Mouse (Mus musculus): ENCODE results near the gene Prdm9.
"Not testable (repeated sequence)": the region's sequence is repeated elsewhere in the genome, so short reads cannot be mapped to it uniquely, and the experiment has no call there.

Prdm9 gene

DNA sequence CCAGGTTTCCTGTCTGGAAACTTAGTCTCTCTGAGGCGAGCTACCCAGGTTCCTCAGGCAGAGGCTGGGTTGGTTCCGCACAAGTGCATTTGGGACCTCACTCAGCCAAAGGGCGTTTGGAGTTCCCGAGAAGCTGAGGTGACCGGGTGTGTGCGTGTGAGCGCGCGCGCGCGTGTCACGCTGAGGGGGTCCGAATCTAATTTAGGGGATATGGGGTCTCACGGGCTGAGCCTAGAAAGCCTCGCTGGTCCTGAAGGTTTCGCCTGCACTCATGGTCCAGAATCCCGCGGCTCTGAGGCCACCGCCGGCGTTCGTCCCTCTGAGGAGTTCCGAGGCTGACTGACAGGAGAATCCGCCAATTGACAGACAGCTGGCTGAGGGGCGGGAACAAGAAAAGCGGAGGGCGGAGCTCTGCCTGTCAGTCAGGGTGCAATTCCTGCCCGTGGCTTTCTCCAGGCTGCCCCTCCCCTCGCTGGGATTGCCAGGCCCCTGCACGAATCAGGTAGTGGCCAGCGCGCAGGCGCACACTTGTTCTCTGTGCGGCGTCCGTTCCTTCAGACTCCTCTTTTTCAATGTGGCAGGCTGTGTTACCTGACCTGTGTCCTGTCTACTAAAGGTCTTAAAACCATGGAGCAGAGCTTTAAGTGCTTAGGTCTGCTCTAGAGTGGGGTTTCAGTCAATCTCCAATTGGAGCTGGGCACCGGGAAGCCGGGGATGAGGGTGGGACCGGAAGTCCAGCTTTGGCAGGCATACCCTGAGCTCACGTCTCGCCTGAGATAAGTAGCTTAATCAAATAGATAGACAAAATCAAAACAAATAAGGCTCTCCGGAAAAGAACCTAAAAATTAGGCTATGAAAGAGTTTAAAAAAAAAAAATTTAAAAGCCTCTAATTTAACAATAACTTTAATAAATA, at the start of gene Prdm9:
TSS of gene Prdm9 (minus strand) at position 341 of the 914 bp plus-strand sequence.
- DNase-seq (ENCODE audit: low spot score) = peak; percentile 99

DNA sequence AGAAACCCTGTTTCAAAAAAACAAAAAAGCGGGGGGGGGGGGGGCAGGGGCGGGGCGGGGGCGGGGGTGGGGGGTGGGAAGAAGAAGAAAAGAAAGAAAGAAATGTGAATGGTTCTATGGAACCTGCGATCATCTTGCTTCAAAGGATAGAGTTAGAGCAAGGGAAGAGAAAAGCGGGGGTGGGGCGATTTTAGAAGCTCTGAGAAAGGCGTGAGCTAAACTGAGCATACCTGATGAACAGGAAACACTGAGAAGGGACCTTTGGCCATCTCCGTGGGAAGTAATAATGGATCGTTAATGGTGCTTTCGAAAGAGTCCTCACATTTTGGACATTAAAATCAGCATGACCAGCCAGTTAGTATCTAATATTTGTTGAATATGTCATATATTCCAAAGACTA, 35.3 kb upstream of the Prdm9 start:
- no peak for DNase-seq (ENCODE audit: low spot score)

DNA sequence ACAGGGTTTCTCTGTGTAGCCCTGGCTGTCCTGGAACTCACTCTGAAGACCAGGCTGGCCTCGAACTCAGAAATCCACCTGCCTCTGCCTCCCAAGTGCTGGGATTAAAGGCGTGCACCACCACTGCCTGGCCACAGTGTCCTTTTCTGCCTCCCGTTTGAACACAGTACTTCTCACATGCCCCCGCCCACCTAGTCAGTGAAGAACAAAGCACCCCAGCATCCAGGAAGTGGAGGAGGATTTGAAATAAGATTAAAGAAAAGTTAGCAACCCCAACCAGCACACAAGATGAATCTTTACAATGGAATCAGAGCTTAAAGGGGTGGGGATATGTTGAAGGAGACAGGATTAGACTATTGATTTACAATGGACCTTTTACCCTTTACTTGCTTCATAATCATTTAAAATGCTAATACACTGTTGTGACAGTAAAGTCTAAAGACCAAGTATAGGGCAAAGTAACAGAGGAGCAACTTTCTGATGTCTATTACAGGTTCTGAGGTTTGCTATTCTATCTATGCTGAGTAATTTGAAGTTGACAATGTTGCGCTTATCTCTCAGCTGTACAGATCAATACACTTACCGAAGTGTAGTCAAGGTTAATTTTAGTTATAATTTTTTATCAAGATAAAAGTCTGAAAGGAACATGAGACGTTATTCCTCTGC, 27.2 kb upstream of the Prdm9 start:
- DNase-seq (ENCODE audit: low spot score) = no peak

DNA sequence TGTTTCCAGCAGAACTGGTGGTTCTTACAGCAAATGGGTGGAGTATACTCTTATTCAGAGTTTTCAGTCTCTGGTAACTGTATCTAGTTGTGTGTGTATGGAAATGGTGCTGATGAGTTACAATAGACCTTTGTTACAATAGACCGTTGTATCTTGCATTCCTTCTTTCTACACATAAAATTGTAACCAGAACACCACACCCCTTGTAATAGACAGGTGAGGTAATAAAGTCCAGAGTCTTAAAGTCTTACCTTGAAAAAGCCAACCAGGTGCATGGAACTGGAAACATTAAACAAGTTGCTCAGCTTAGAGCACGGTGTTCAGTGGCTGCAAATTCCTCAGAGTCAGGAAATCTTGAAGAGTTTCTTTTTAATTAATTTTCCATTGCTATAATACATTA, 24.0 kb upstream of the Prdm9 start:
- DNase-seq (ENCODE audit: low spot score) = no peak

- DNase-seq (ENCODE audit: low spot score) = peak; percentile 69
Measured at GRCm38 (mm10) chr17:15585691-15586090, 21.5 kb upstream of the Prdm9 start.

DNA sequence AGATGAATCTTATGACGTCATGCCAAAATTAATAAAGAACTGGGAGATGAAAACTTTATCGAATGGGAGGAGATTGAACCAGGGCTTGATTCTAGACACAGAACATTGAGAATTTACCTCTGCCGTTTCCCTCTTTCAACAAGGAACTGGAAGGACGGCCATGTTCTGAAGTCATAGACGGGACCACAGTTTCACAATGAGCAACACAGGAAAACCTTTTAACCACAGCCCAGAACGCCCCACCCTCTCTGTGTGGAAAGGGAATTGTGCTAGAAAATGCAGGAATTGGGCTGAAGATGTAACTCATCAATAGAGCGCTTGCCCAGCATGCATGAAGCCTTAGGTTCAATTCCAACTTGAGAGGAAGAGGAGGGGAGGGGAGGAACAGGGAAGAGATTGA, 18.9 kb upstream of the Prdm9 start:
- no peak for DNase-seq (ENCODE audit: low spot score)

DNA sequence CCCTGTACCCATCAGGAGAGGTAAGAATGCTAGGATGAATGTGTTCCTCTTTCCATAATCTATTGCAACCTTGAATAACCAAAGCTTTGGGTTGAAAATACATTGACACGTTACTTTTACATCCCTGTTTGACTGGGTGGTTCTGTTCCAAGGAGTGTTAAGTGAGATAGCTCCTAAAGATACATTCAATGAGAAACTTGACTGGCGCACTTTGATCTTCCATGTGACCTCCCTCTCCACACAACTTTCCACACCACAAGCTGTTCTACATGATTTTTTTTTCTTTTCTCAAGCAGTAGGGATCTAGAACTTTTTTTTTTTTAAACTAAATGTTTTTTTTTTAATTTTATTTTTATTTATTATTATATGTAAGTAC, 15.9 kb upstream of the Prdm9 start:
- DNase-seq (ENCODE audit: low spot score) = no peak

DNA sequence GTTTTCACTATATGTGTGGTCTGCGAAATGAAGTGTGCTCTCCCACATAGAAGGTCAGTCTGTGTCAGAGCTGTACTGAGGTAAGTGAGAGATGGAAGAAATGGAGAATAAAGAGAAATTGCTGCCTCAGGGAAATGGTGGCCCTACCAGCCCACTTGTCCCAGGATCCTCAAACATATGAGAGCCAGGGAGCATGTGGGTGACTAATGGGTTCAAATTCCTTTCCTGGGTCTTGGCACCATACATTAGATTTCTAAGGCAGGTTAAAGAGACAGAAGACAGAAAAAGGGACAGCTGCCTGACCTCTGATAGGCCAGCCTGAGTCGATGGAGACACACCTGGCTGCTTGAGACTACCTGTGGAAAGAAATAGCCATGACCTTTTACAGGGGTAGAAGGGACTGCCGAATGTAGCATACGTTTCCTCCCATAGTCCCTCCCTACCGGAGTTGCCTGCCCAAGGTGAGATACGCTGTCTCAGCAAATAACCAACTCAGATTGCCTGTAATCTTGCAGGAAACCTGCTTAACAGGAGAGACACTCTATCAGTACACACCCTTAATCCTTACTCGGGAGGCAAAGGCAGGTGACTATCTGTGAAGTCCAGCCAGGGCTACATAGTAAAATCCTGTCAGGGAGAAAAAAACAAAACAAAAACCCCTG, 15.4 kb upstream of the Prdm9 start:
- DNase-seq (ENCODE audit: low spot score) = no peak

DNA sequence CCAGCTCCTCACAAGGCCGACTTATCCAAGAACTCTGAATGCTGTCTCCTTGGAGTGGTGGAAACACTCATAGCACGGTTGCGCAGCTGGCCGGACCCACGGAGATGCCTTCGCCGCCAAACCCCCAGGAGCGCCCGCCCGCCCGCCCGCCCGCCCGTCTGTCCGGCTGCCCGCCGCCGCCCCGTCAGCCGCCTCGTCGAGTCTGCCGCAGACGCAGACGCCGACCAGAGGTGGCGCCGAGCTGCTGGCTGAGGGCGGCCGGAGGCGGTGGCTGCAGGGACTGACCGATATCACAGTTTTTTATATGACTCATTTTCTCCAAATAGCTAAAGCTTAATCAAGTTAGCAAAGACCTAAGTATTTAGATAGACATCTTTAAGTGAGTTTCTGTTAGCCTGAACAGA, 13.1 kb upstream of the Prdm9 start:
- DNase-seq (ENCODE audit: low spot score) = peak; percentile 57

DNA sequence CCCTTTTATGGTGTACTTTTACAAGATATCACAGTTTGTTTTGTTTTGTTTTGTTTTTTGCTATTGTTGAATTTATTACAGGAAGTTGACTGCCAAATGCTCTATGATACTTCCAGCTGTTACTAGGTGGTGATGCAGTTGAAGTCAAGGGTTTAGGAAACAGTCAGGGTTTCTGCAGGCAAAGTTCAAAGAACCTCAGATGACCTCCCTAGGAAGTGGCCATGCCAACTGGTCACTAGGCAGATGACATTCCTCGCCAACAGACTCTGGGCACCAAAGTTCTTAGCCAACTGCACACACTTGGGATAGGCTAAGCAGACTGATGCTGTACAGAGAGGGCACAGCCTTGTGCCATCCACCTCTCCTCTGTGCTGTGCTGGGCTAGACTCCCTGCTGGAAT, 10.9 kb upstream of the Prdm9 start:
- DNase-seq (ENCODE audit: low spot score) = no peak

DNA sequence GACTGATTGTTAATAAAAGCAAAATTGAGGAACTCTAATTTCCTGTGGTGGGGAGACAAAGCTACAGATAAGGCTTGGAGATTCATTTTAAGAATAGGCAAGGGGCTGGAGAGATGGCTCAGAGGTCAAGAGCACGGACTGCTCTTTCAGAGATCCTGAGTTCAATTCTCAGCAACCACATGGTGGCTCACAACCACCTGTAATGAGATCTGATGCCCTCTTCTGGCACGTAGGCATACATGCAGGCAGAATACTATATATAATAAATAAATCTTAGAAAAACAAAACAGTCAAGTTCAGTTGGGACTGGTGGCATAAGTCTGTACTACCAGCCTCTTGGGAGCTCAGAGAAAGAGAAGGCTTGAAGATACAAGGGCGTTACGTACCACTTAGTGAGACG, 2.8 kb upstream of the Prdm9 start:
- DNase-seq (ENCODE audit: low spot score) = no peak

DNA sequence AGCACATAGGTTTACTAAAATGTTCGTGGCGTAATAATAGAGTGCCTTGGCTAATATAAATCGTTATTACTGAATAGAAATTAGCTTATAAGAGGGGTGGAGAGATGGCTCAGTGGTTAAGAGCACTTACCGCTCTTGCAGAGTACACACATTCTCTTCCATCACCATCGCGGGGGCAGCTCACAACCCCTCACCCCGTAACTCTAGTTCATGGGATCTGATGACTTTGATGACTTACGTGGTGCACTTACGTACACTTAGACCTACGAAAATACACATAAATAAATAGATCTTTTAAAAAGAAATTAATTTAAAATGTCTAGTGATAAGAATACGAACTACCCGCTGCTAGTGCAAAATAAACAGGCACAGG, 760 bp upstream of the Prdm9 start:
- peak; percentile 16 for DNase-seq (ENCODE audit: low spot score)

DNA sequence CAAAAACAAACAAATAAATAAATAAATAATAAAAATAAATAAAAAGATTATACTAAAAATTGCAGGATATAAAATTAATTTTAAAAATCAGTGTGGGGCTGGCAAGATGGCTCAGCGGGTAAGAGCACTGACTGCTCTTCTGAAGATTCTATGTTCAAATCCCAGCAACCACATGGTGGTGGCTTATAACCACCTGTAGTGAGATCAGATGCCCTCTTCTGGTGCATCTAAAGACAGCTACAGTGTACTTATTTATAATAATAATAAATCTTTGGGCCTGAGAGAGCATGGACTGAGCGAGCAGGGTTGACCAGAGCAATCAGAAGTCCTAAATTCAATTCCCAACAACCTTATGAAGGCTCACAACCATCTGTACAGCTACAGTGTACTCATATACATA, 4.2 kb downstream of the Prdm9 start:
- no peak for DNase-seq (ENCODE audit: low spot score)

DNA sequence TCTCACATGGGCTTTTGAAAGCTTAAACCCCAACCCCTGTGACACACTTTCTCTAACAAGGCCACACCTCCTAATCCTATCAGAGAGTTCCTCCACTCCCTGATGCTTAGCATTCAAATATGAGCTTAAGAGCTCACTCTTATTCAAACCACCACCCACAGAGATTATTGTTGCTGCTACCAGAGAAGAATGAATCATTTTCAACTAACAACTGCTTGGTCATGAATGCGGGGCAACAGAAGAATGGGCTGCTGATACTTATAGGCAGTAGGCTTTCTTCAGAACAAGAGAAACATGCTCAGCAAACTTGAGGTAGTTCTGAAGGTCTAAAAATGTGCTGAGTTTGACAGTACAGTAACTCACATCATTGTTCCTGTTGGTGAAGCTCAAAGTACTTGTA, 14.4 kb downstream of the Prdm9 start:
- no peak for DNase-seq (ENCODE audit: low spot score)

GRCm38 (mm10) chr17:15546440-15546839, 17.7 kb downstream of the Prdm9 start:
- DNase-seq (ENCODE audit: low spot score) = no peak

- DNase-seq (ENCODE audit: low spot score) = not testable (repeated sequence)
Measured at GRCm38 (mm10) chr17:15543868-15544267, 20.3 kb downstream of the Prdm9 start.

- DNase-seq (ENCODE audit: low spot score) = no peak
Measured at GRCm38 (mm10) chr17:15540309-15540708, 23.8 kb downstream of the Prdm9 start.

DNA sequence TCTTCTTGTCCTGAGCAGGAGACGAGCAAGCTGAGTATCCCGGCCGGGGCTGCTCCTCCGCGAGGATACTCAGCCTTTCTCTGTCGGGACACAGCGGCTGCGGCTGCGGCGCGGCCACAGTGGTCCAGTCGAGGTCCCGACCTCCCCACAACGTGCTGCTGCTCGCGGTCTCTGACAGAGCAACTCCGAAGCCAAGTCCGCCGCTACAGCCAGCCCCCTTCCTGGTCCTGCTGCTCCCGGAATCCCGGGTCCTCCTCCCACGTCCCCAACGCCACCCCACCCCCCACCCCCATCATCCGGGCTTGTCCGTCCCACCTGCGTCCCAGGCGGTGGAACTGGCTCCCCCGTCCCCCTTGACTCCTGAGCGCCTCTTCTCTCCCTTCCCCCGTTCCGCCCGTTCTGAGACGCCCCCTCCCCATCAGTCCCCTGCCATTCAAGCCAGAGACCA, 27.7 kb downstream of the Prdm9 start:
- DNase-seq (ENCODE audit: low spot score) = peak; percentile 64

DNA sequence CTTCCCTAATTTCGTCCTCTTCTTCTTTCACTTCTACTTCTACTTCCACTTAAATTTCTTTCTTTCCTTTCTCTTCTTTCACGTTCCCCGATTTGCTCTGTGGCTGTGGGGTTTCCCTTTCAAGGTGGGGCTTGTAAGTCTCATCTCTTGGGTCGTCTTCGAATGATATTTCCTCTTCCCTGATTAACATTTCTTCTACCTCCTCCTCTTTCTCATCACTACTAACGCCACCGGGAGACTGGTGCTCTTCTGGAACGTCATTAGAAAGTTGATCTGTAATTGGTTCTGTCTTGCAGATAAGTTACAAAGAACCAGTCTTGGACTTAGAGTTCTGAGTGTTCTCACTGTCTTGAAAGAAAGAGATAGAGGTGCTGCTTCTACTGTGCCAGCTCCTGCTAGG, 28.2 kb downstream of the Prdm9 start:
- DNase-seq (ENCODE audit: low spot score) = peak; percentile 38

DNA sequence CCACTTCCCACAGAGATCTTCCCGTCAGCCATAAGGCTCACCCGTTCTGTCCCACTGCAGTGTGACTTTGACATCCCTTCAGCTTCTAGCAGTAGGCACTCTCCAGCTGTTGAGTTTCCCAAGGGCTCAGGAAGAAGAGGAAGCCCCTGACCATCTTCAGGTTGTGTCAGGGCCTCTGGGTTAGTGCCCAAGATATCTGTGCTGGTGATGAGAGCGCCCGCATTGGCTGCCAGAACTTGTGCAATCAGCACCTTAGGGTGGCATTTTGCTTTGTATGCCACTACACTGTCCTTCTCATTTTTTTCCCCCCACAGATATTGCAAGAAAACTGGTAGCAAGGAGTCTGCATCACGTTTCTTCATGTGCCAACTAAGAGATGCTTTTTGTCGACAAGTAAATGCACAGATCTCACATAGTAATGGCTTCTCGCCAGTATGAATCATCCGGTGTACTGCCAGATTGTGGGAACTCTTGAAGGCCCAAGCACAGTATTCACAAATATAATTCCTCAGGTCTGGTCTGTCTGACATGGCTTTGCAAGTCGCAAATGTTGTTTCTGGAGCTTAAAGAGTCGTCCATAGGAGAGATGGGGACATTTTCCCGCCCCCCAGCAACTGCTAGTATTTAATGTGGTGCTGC, 28.9 kb downstream of the Prdm9 start:
- no peak for DNase-seq (ENCODE audit: low spot score)

- peak; percentile 67 for DNase-seq (ENCODE audit: low spot score)
Measured at GRCm38 (mm10) chr17:15530141-15530540, 34.0 kb downstream of the Prdm9 start.

DNA sequence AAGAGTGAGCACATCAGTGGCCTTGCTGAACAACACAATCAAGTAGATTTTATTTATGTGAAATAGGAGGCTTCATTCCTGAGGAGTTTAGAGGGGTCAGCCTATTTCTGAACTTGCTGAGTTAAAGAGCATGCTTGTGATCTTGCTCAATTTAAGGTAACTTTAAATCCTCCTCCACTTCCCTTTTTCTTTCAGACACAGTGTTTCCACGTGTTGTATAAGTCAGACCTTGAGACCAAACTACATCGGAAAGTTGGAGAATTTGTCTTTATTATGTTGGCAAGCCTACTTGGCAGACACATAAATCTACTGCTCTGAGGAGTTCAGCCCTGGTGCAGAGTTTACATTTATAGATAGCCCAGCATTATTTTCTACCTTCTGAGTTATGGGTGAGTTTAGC, 35.3 kb downstream of the Prdm9 start:
- DNase-seq (ENCODE audit: low spot score) = no peak

DNA sequence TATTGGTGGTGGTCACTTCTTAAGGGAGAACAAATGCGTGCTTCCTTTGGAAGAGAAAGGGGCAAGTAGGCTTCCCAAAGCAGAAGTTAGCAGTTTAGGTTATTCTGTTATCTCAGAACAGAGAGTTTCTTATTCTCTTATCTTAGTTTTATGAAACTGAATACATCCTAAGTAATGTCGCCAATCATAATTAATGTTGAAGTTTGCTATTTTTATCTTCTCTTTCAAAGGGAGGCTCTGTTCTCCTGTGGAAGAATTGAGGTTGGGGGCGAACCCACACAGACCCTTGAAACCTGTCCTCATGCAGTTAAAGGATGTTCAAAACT, 36.4 kb downstream of the Prdm9 start:
- DNase-seq (ENCODE audit: low spot score) = no peak

Measured in embryo, embryonic 10.5 days (tissue).